Mouse (Mus musculus) CH12.LX (cell line): ENCODE data around the gene Npas2. TPM values are rescaled to one million over a fixed set of nuclear protein-coding genes. Genes with fewer than 3 reads are reported as not detected.

Experiments used
- DNase-seq: peaks from one replicate; pipeline ENCODE4 v3.0.0-alpha.2; 2013; ENCODE audit errors: extremely low read depth
- H3K27ac ChIP-seq: 2 replicates; pipeline ENCODE4 v1.5.1; 2012; ENCODE audit warnings: low read depth, mild to moderate bottlenecking, control low read depth, moderate library complexity; ENCODE audit not compliant: insufficient read depth
- H3K27me3 ChIP-seq: replicated peaks from 2 replicates; pipeline ENCODE3; 2012; ENCODE audit warnings: inconsistent platforms
- H3K36me3 ChIP-seq, 2 experiments: replicated peaks in 1 of 2; 2 replicates each; pipeline versions ENCODE3 to v1.6.1; 2012; ENCODE audit warnings: inconsistent platforms in 1 of 2, low read length in 1 of 2, mild to moderate bottlenecking in 1 of 2, mixed read lengths in 1 of 2, moderate library complexity in 1 of 2; ENCODE audit not compliant: control insufficient read depth in 1 of 2, insufficient read depth in 1 of 2
- H3K4me1 ChIP-seq, 2 experiments: 2 replicates each; pipeline ENCODE4 v1.6.1; 2012; ENCODE audit warnings: inconsistent platforms in 1 of 2, moderate library complexity in 1 of 2; ENCODE audit not compliant: insufficient read depth in 2 of 2, control insufficient read depth in 1 of 2
- H3K4me2 ChIP-seq: 2 replicates; pipeline ENCODE4 v1.6.1; 2012; ENCODE audit warnings: low read depth, mild to moderate bottlenecking, control low read depth; ENCODE audit not compliant: poor library complexity, insufficient read depth, severe bottlenecking
- H3K4me3 ChIP-seq, 3 experiments: fragments of 150-350 bp in 1 of 3; sonication (generic) in 1 of 3; replicated peaks in 1 of 3; 2 replicates each; pipeline versions ENCODE3 to v1.5.1; 2011 to 2012; ENCODE audit warnings: low read depth in 2 of 3, low read length in 2 of 3, mild to moderate bottlenecking in 2 of 3, moderate library complexity in 2 of 3, control low read depth in 1 of 3, improper control_type of control experiment in 1 of 3, inconsistent platforms in 1 of 3, mixed read lengths in 1 of 3; ENCODE audit not compliant: poor library complexity in 1 of 3
- H3K79me2 ChIP-seq: replicated peaks from 2 replicates; pipeline ENCODE4 v1.6.1; 2012; ENCODE audit warnings: mild to moderate bottlenecking, moderate library complexity; ENCODE audit not compliant: control insufficient read depth, poor library complexity, insufficient read depth, severe bottlenecking; ENCODE audit errors: extremely low read depth
- H3K9ac ChIP-seq: 2 replicates; pipeline ENCODE4 v1.6.1; 2012; ENCODE audit warnings: low read depth, mild to moderate bottlenecking, control low read depth, moderate library complexity; ENCODE audit not compliant: insufficient read depth
- H3K9me3 ChIP-seq: replicated peaks from 2 replicates; pipeline ENCODE3; 2012; ENCODE audit warnings: low read length, inconsistent platforms, mixed read lengths
- CHD2 ChIP-seq: IDR thresholded peaks from 2 replicates; pipeline ENCODE4 v1.6.1; 2011; ENCODE audit warnings: low read length, improper control_type of control experiment
- CTCF ChIP-seq, 2 experiments: IDR thresholded peaks in 1 of 2; conservative IDR thresholded peaks in 1 of 2; 2 replicates each; pipeline ENCODE4 v1.5.1; 2011 to 2012; ENCODE audit warnings: low read depth in 2 of 2, low read length in 2 of 2, improper control_type of control experiment in 1 of 2, inconsistent platforms in 1 of 2, mild to moderate bottlenecking in 1 of 2, moderate library complexity in 1 of 2
- E2F4 ChIP-seq: IDR thresholded peaks from 2 replicates; pipeline ENCODE4 v1.6.1; 2011; ENCODE audit warnings: low read depth, low read length, improper control_type of control experiment; ENCODE audit not compliant: insufficient replicate concordance
- ELF1 ChIP-seq: IDR thresholded peaks from 2 replicates; pipeline ENCODE4 v1.6.1; 2014; ENCODE audit warnings: low read depth, mild to moderate bottlenecking, inconsistent platforms, low read length, improper control_type of control experiment
- GABPA ChIP-seq: IDR thresholded peaks from 2 replicates; pipeline ENCODE4 v1.6.1; 2012; ENCODE audit warnings: low read depth, low read length, improper control_type of control experiment, inconsistent platforms; ENCODE audit not compliant: insufficient replicate concordance
- HCFC1 ChIP-seq: IDR thresholded peaks from 2 replicates; pipeline ENCODE4 v1.6.1; 2012; ENCODE audit warnings: low read depth, mild to moderate bottlenecking, inconsistent platforms, low read length, improper control_type of control experiment
- JUND ChIP-seq: conservative IDR thresholded peaks from 2 replicates; pipeline ENCODE4 v1.6.1; 2011; ENCODE audit warnings: low read depth, low read length, improper control_type of control experiment
- MAFK ChIP-seq: IDR thresholded peaks from 2 replicates; pipeline ENCODE4 v1.6.1; 2011; ENCODE audit warnings: low read length, improper control_type of control experiment; ENCODE audit not compliant: insufficient replicate concordance
- MEF2A ChIP-seq: IDR thresholded peaks from 2 replicates; pipeline ENCODE4 v1.6.1; 2014; ENCODE audit warnings: low read depth, mild to moderate bottlenecking, inconsistent platforms, low read length, improper control_type of control experiment, borderline replicate concordance
- MXI1 ChIP-seq: IDR thresholded peaks from 2 replicates; pipeline ENCODE4 v1.6.1; 2011; ENCODE audit warnings: mild to moderate bottlenecking, low read depth, low read length, improper control_type of control experiment
- MYC ChIP-seq: IDR thresholded peaks from 2 replicates; pipeline ENCODE4 v1.6.1; 2011; ENCODE audit warnings: low read depth, mild to moderate bottlenecking, improper control_type of control experiment, low read length
- NELFE ChIP-seq: IDR thresholded peaks from 2 replicates; pipeline ENCODE4 v1.6.1; 2011; ENCODE audit warnings: low read depth, low read length, improper control_type of control experiment
- NRF1 ChIP-seq: IDR thresholded peaks from 2 replicates; pipeline ENCODE4 v1.6.1; 2014; ENCODE audit warnings: low read depth, mild to moderate bottlenecking, inconsistent platforms, low read length, improper control_type of control experiment, moderate library complexity
- PAX5 ChIP-seq: IDR thresholded peaks from 2 replicates; pipeline ENCODE4 v1.6.1; 2012; ENCODE audit warnings: low read length, inconsistent platforms, mixed read lengths
- POLR2A ChIP-seq: IDR thresholded peaks from 2 replicates; pipeline ENCODE4 v1.6.1; 2011; ENCODE audit warnings: low read depth, mild to moderate bottlenecking, improper control_type of control experiment, low read length
- RAD21 ChIP-seq: IDR thresholded peaks from 2 replicates; pipeline ENCODE4 v1.6.1; 2011; ENCODE audit warnings: low read depth, mild to moderate bottlenecking, low read length, improper control_type of control experiment, moderate library complexity
- RCOR1 ChIP-seq: conservative IDR thresholded peaks from 2 replicates; pipeline ENCODE4 v1.6.1; 2012; ENCODE audit warnings: low read depth, mild to moderate bottlenecking, inconsistent platforms, low read length, improper control_type of control experiment
- SMC3 ChIP-seq: IDR thresholded peaks from 2 replicates; pipeline ENCODE4 v1.6.1; 2011; ENCODE audit warnings: low read depth, low read length, improper control_type of control experiment
- UBTF ChIP-seq: IDR thresholded peaks from 2 replicates; pipeline ENCODE4 v1.6.1; 2012; ENCODE audit warnings: low read depth, mild to moderate bottlenecking, inconsistent platforms, low read length, improper control_type of control experiment, moderate library complexity
- USF1 ChIP-seq: IDR thresholded peaks from 2 replicates; pipeline ENCODE4 v1.6.1; 2014; ENCODE audit warnings: low read depth, mild to moderate bottlenecking, inconsistent platforms, low read length, improper control_type of control experiment
- USF2 ChIP-seq: conservative IDR thresholded peaks from 2 replicates; pipeline ENCODE4 v1.6.1; 2011; ENCODE audit warnings: low read depth, low read length, improper control_type of control experiment
- ZC3H11A ChIP-seq: IDR thresholded peaks from 2 replicates; pipeline ENCODE4 v1.6.1; 2012; ENCODE audit warnings: low read depth, mild to moderate bottlenecking, inconsistent platforms, low read length, improper control_type of control experiment
- ZKSCAN1 ChIP-seq: IDR thresholded peaks from 2 replicates; pipeline ENCODE4 v1.6.1; 2012; ENCODE audit warnings: low read depth, inconsistent platforms, low read length, improper control_type of control experiment, borderline replicate concordance
- dilution Hi-C: fragments of 300-500 bp; cut with MboI; formaldehyde crosslinking; loops from 2 replicates; pipeline ENCODE4 v1.14.3; 2020; ENCODE audit warnings: low sequenced_read_pairs; ENCODE audit not compliant: extremely low pct_unique_long_range_greater_than_20kb, extremely low pct_ligation_motif_present
- in situ Hi-C: fragments of 300-500 bp; cut with MboI; formaldehyde crosslinking; loops from 3 replicates; pipeline ENCODE4 v1.14.3; 2019; ENCODE audit warnings: low sequenced_read_pairs, low pct_ligation_motif_present, low pct_unique_long_range_greater_than_20kb, mixed read lengths
- polyA plus RNA-seq: library from polyadenylated mRNA; unstranded; fragments of >175 nt; gene quantifications from 2 replicates; pipeline ENCODE4 v1.2.1, GENCODE M21; 2012; ENCODE audit warnings: low read depth; ENCODE audit not compliant: insufficient read length
- total RNA-seq, 2 experiments: library from RNA; depleted of rRNA; stranded (reverse); fragments of 300-350 nt in 1 of 2; fragments of >200 nt in 1 of 2; gene quantifications; 2 replicates each; pipeline ENCODE4 v1.2.3; 2012 to 2014

The Npas2 gene
- total and polyA plus RNA-seq, 3 experiments: 0.13 TPM; not detected in 2

DNA sequence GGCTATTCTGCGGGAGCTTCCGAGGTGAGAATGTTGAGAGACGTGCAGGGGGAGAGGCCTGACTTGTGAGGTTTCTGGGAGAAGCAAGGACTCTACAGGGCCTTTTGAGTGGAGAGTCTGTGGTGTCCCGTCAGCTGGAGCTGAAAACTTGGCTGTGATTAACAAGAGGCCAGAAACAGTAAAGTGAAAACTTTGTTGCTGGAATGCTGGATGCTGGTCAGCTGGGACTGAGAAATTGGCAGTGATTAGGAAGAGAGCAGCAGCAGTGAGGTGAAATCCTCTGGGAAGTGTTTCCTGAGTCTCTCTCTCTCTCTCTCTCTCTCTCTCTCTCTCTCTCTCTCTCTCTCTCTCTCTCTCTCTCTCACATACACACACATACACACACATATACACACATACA, 148.3 kb downstream of the Npas2 start:
- H3K36me3 ChIP-seq: no peaks in the 10 kb centered on the region
- no peak for DNase-seq
- H3K9me3 ChIP-seq: no peaks in the 10 kb centered on the region
- in situ Hi-C loops: loop anchor here (10.0 kb wide), 1 partner anchor 337 kb away; no protein-coding TSS in a partner anchor
- H3K9ac ChIP-seq: no peak overlapping the region
- no peaks in the 10 kb centered on the region for H3K27me3 ChIP-seq
- H3K4me3 ChIP-seq: no peak overlapping the region
- no peak overlapping the region for H3K27ac ChIP-seq
- TF ChIP-seq CHD2: no peak
- no peak for TF ChIP-seq ZC3H11A
- TF ChIP-seq MYC: no peak
- TF ChIP-seq JUND: no peak
- TF ChIP-seq ZKSCAN1: no peak
- TF ChIP-seq RAD21: no peak
- TF ChIP-seq RCOR1: no peak
- TF ChIP-seq GABPA: no peak
- no peak for TF ChIP-seq PAX5
- TF ChIP-seq USF2: no peak
- no peak for TF ChIP-seq MXI1
- TF ChIP-seq MAFK: no peak
- no peak for TF ChIP-seq NELFE
- no peak for TF ChIP-seq SMC3
- TF ChIP-seq NRF1: no peak
- TF ChIP-seq HCFC1: no peak
- no peak for TF ChIP-seq POLR2A
- TF ChIP-seq CTCF (conservative IDR thresholded peaks at IDR 0.05 in 1 of 2, IDR thresholded peaks at IDR 0.05 in 1 of 2; ENCODE audit: low read depth in 2 of 2, low read length in 2 of 2): no peak
- no peak for TF ChIP-seq E2F4
- no peak for TF ChIP-seq ELF1
- H3K4me2 ChIP-seq: no peak overlapping the region
- peaks cover 0 to 10% of the 10 kb centered on the region in 2 experiments; a peak in 2 of 4 replicates for H3K4me1 ChIP-seq
- dilution Hi-C loops: no loop called here
- no peaks in the 10 kb centered on the region; the same call in 1 of the 2 replicates for H3K79me2 ChIP-seq

DNA sequence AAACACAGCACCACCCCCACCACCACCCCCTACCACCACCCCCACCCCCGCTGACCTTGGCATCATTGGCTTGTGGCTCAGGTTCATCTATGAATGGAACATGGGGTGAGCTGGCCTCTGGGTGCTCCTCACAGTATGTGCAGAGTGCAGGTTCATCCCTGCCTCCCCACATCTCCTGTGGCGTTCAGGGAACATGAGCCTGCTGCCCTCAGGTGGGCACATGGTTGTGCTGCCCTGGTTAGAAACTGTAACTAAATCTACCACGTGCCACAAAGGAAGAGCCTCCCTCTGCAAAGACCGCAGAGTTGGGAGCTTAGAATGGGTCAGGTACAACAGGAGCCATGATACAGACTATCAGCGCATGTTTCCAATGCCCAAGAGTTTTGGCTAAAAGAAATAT, 149.7 kb downstream of the Npas2 start:
- dilution Hi-C loops: no loop called here
- H3K4me2 ChIP-seq: no peak overlapping the region
- no peaks in the 10 kb centered on the region for H3K9me3 ChIP-seq
- no peak for DNase-seq
- H3K4me3 ChIP-seq: no peak overlapping the region
- no peak overlapping the region for H3K9ac ChIP-seq
- no peaks in the 10 kb centered on the region; the same call in 1 of the 2 replicates for H3K79me2 ChIP-seq
- in situ Hi-C loops: loop anchor here (10.0 kb wide), 1 partner anchor 338 kb away; no protein-coding TSS in a partner anchor
- no peaks in the 10 kb centered on the region for H3K36me3 ChIP-seq
- no peak overlapping the region for H3K27ac ChIP-seq
- H3K4me1 ChIP-seq: peaks cover 0 to 10% of the 10 kb centered on the region in 2 experiments; a peak in 2 of 4 replicates
- no peaks in the 10 kb centered on the region for H3K27me3 ChIP-seq
- TF ChIP-seq E2F4 (no peak), UBTF (no peak), USF1 (no peak), MXI1 (no peak), RAD21 (peak; percentile 27), MEF2A (no peak)
